Mouse (Mus musculus): ENCODE data around the gene Enthd1. TPM values are rescaled to one million over a fixed set of nuclear protein-coding genes. Genes with fewer than 3 reads are reported as not detected.

Enthd1 gene
- total RNA-seq, 1 experiment, result 0.49 TPM

DNA sequence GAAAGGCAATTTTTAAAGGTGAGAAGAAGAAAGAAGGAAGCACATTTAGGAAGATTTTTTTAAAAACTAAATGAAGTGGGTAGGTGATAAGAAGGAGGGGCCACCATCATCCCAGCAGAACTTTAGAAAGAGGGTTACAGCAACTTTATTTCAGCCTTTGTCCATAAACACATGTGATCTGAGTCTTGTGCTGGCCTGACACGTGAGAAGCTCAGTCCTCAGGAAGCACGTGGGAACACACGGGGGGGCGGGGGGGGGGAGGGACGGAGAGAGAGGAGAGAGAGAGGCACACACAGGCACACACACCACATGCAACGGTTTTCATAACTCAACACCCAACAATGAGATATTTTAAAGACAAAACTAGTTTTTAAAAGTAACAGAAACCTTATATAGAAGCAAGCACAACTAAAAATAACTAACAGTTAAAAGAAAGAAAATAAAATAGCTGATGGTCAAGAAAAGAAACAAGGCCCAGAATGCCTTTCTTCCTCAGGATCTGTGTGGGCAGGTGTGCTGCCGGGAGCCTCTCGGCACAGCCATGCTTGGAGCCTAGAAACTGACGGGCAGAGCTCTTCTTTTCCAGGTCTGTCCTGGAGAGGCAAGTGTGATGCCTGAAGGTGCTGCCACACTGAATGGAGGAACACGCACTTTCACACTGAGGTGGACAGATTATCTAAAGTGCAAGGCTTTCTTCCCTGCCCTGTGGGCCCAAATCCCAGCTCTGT is 43.1 kb downstream of the Enthd1 start:
- no peak for DNase-seq (ENCODE audit: low read depth, low spot score)
- Histone ChIP-seq H3K27ac (ENCODE audit: insufficient read depth, low read depth, low read length, poor library complexity, severe bottlenecking) (no peak overlapping the region), H3K9me3 (ENCODE audit: control insufficient read depth, insufficient read depth, low read depth, low read length) (no peaks in the 10 kb centered on the region), H3K36me3 (ENCODE audit: control insufficient read depth, insufficient read depth, low read length, poor library complexity, severe bottlenecking) (no peaks in the 10 kb centered on the region), H3K4me1 (ENCODE audit: control insufficient read depth in 2 of 2, insufficient read depth in 2 of 2, low read length in 2 of 2, poor library complexity in 1 of 2) (no peaks in the 10 kb centered on the region), H3K9ac (ENCODE audit: insufficient read depth, low read depth, low read length, poor library complexity, severe bottlenecking) (no peak overlapping the region), H3K4me3 (ENCODE audit: insufficient read depth in 1 of 2, low read depth in 1 of 2, low read length in 2 of 2, poor library complexity in 1 of 2, severe bottlenecking in 1 of 2) (no peak overlapping the region)
- TF ChIP-seq CHD2 (IDR thresholded peaks at IDR 0.05; ENCODE audit: low read depth, low read length), result no peak
- TF ChIP-seq ZNF384 (IDR thresholded peaks at IDR 0.05; ENCODE audit: low read depth, low read length), result no peak
- no peak for TF ChIP-seq HCFC1 (IDR thresholded peaks at IDR 0.05; ENCODE audit: borderline replicate concordance, insufficient read depth, low read length)
- no peak for TF ChIP-seq MAFK (IDR thresholded peaks at IDR 0.05; ENCODE audit: insufficient read depth, low read depth, low read length)
- no peak for TF ChIP-seq ZC3H11A (IDR thresholded peaks at IDR 0.05; ENCODE audit: borderline replicate concordance, low read depth, low read length)
- in situ Hi-C loops (cut with MboI; ENCODE audit: low sequenced_read_pairs in 2 of 2, unreplicated experiment in 2 of 2), result no loop called here

DNA sequence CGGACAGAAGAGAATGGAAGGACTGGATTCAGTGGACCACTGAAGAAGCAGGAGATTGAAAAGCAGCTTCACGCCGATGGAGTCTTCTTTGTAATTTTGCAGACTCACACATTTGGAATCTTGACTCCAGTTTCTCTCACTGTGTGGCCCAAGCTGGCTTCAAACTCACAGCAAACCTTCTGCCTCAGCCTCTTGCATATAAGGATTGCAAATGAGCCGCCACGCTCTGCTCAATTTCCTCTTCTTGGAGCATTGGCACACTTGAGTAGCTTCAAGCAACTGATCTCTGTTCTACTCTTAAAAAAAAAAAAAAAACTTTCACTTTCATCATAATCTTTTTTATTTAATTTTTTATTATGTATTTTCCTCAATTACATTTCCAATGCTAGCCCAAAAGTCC is 45.0 kb downstream of the Enthd1 start:
- no peak overlapping the region for H3K9ac ChIP-seq (ENCODE audit: insufficient read depth, low read depth, low read length, poor library complexity, severe bottlenecking)
- TF ChIP-seq ZNF384 (IDR thresholded peaks at IDR 0.05; ENCODE audit: low read depth, low read length) (no peak), HCFC1 (IDR thresholded peaks at IDR 0.05; ENCODE audit: borderline replicate concordance, insufficient read depth, low read length) (no peak), CHD2 (IDR thresholded peaks at IDR 0.05; ENCODE audit: low read depth, low read length) (no peak), MAFK (IDR thresholded peaks at IDR 0.05; ENCODE audit: insufficient read depth, low read depth, low read length) (no peak), ZC3H11A (IDR thresholded peaks at IDR 0.05; ENCODE audit: borderline replicate concordance, low read depth, low read length) (no peak)
- in situ Hi-C loops (cut with MboI; ENCODE audit: low sequenced_read_pairs in 2 of 2, unreplicated experiment in 2 of 2), result no loop called here
- H3K9me3 ChIP-seq (ENCODE audit: control insufficient read depth, insufficient read depth, low read depth, low read length), result no peaks in the 10 kb centered on the region
- no peaks in the 10 kb centered on the region for H3K4me1 ChIP-seq (ENCODE audit: control insufficient read depth in 2 of 2, insufficient read depth in 2 of 2, low read length in 2 of 2, poor library complexity in 1 of 2)
- no peak overlapping the region for H3K4me3 ChIP-seq (ENCODE audit: insufficient read depth in 1 of 2, low read depth in 1 of 2, low read length in 2 of 2, poor library complexity in 1 of 2, severe bottlenecking in 1 of 2)
- H3K27ac ChIP-seq (ENCODE audit: insufficient read depth, low read depth, low read length, poor library complexity, severe bottlenecking), result no peak overlapping the region
- H3K36me3 ChIP-seq (ENCODE audit: control insufficient read depth, insufficient read depth, low read length, poor library complexity, severe bottlenecking), result no peaks in the 10 kb centered on the region
- DNase-seq (ENCODE audit: low read depth, low spot score), result no peak

DNA sequence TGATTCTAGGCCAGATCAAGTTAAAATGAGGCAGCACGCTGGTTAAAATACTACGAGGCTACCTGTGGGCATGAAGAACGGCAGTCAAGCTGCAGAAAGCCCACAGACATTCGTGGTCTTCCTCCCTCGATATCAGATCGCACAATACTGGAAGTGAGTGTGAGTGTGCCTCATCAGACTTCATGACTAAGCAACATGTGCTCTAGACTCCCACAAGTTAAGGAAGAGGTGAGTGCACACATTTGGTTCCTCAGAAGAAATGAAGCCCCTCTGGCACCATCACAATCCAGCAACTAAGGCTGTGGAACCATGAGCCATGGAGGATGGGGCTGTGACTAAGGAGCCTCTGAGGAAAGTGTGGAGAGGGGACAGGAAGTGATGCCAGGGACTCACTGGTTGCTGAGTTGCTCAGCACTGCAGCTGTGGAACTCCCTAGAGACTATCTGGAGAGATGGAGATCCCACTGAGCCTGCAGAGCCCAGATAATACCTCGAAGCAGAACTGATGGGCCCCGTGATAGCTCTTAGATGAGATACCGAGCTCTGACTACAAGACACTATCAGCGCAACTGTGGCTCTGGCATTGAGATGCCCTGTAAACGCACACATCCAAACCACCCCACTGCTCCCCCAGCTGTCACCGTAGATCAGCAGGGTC is 46.3 kb downstream of the Enthd1 start:
- Histone ChIP-seq H3K36me3 (ENCODE audit: control insufficient read depth, insufficient read depth, low read length, poor library complexity, severe bottlenecking) (no peaks in the 10 kb centered on the region), H3K4me1 (ENCODE audit: control insufficient read depth in 2 of 2, insufficient read depth in 2 of 2, low read length in 2 of 2, poor library complexity in 1 of 2) (no peaks in the 10 kb centered on the region), H3K27ac (ENCODE audit: insufficient read depth, low read depth, low read length, poor library complexity, severe bottlenecking) (no peak overlapping the region), H3K4me3 (ENCODE audit: insufficient read depth in 1 of 2, low read depth in 1 of 2, low read length in 2 of 2, poor library complexity in 1 of 2, severe bottlenecking in 1 of 2) (no peak overlapping the region), H3K9me3 (ENCODE audit: control insufficient read depth, insufficient read depth, low read depth, low read length) (no peaks in the 10 kb centered on the region), H3K9ac (ENCODE audit: insufficient read depth, low read depth, low read length, poor library complexity, severe bottlenecking) (no peak overlapping the region)
- in situ Hi-C loops (cut with MboI; ENCODE audit: low sequenced_read_pairs in 2 of 2, unreplicated experiment in 2 of 2), result no loop called here
- TF ChIP-seq HCFC1 (IDR thresholded peaks at IDR 0.05; ENCODE audit: borderline replicate concordance, insufficient read depth, low read length), result no peak
- no peak for TF ChIP-seq CHD2 (IDR thresholded peaks at IDR 0.05; ENCODE audit: low read depth, low read length)
- no peak for DNase-seq (ENCODE audit: low read depth, low spot score)

DNA sequence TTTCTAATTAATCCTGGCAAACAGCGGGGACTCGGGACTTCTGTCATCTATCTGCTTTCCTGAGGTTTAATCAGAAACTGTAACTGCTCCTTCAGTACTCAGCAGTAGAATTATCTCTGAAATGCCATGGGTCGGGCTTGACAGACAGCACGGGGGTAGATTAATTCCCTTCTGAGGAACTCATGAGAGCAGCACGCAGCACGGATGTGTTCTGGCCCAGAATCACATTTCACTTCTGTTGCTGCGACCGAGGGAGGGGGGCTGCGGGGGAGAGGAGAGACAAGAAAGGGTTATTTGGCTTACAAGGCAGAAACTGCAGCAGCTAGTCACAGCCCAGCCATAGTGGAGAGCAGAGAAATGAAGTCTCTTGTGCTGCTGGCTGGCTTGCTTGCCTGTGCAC is 47.0 kb downstream of the Enthd1 start:
- no peak for DNase-seq (ENCODE audit: low read depth, low spot score)
- Histone ChIP-seq H3K4me1 (ENCODE audit: control insufficient read depth in 2 of 2, insufficient read depth in 2 of 2, low read length in 2 of 2, poor library complexity in 1 of 2) (no peaks in the 10 kb centered on the region), H3K9me3 (ENCODE audit: control insufficient read depth, insufficient read depth, low read depth, low read length) (no peaks in the 10 kb centered on the region), H3K4me3 (ENCODE audit: insufficient read depth in 1 of 2, low read depth in 1 of 2, low read length in 2 of 2, poor library complexity in 1 of 2, severe bottlenecking in 1 of 2) (no peak overlapping the region), H3K9ac (ENCODE audit: insufficient read depth, low read depth, low read length, poor library complexity, severe bottlenecking) (no peak overlapping the region), H3K36me3 (ENCODE audit: control insufficient read depth, insufficient read depth, low read length, poor library complexity, severe bottlenecking) (no peaks in the 10 kb centered on the region), H3K27ac (ENCODE audit: insufficient read depth, low read depth, low read length, poor library complexity, severe bottlenecking) (no peak overlapping the region)
- no peak for TF ChIP-seq HCFC1 (IDR thresholded peaks at IDR 0.05; ENCODE audit: borderline replicate concordance, insufficient read depth, low read length)
- no peak for TF ChIP-seq MAFK (IDR thresholded peaks at IDR 0.05; ENCODE audit: insufficient read depth, low read depth, low read length)
- no peak for TF ChIP-seq CHD2 (IDR thresholded peaks at IDR 0.05; ENCODE audit: low read depth, low read length)
- TF ChIP-seq ZNF384 (IDR thresholded peaks at IDR 0.05; ENCODE audit: low read depth, low read length), result no peak
- no peak for TF ChIP-seq ZC3H11A (IDR thresholded peaks at IDR 0.05; ENCODE audit: borderline replicate concordance, low read depth, low read length)
- in situ Hi-C loops (cut with MboI; ENCODE audit: low sequenced_read_pairs in 2 of 2, unreplicated experiment in 2 of 2), result no loop called here

Data from ES-E14 (cell line).